Mouse (Mus musculus) limb, embryonic 12.5 days (tissue): ENCODE results near the gene Pcna. TPM values are rescaled to one million over a fixed set of nuclear protein-coding genes. Genes with fewer than 3 reads are reported as not detected.

Source experiments
- polyA plus RNA-seq: library from polyadenylated mRNA; unstranded; fragments of >200 nt; fragmentation: Nextera tagmentation; extraction: Ambion mirVana; gene quantifications from 2 replicates; pipeline ENCODE4 v1.2.1, GENCODE M21; 2016

Gene Pcna
- polyA plus RNA-seq, 1 experiment from 2014 or later: 311 TPM

Other genes starting within 250 kb of the Pcna start
- gene Rassf2, start 223.1 kb downstream of the Pcna start, polyA plus RNA-seq: 5.3 and 7.8 TPM in 2 replicates
- gene Slc23a2, start 108.2 kb downstream of the Pcna start, polyA plus RNA-seq: 12.5 and 12.8 TPM in 2 replicates
- 46.8 and 47.3 TPM in 2 replicates for gene Tmem230, start 5.5 kb downstream of the Pcna start, polyA plus RNA-seq
- gene Cds2, start 9.8 kb upstream of the Pcna start, polyA plus RNA-seq: 26.7 and 34.2 TPM in 2 replicates
- gene Prokr2, start 132.1 kb upstream of the Pcna start, polyA plus RNA-seq: 2.5 and 3.2 TPM in 2 replicates